In the genomic region with DNA sequence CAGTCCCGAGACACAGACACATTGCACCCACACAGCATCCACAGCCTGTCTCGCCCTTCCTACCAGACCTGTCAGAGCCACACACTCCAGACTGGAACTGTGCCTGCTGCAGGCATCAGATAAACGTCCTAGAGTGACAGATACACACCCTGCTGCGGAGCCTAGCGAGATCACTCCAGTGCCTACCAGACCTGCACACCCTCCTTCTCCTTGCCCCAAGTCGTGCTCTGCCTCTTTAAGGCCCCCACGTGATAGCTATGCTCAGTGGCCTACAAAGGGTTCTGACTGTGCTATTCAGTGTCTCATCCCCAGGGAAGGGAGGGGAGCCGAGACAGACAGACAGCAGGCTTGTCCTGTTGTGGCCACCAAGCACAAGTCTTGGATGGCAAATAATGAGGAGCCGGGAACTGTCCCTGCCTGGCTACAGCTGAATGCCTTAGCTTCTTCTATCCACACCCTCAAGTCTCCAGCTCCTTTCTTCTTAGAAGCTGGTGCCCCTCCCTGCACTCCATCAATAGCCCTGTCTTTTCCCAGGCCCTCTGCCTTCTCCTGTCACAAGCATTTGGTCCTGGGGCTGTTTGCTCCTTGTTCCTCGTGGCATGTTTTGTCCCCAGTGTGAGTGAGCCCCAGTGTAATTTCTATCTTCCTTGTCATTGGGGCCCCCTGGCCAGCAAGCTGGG, we compare ENCODE assay signal across 10 mouse cellular contexts. TPM values are rescaled to one million over a fixed set of nuclear protein-coding genes. Genes with fewer than 3 reads are reported as not detected.
DNase-seq lines count a peak whose midpoint lies in the region; ATAC-seq lines count a peak whose summit lies in the region.
"Had no signal": no experiment of that assay in that cellular context is flagged by ENCODE, and none has a peak within 500 bp of the region (broad histone marks: within the 10 kb centered on the region; RNA-seq: fewer than 3 reads in every experiment).

No protein-coding gene starts in this region.

- 25% methylated on average over 10 of the region's 10 CpGs for WGBS in heart, embryonic 10.5 days
- WGBS in hindbrain, embryonic 16.5 days: 16% methylated on average over 10 of the region's 10 CpGs
- 21% methylated on average over 10 of the region's 10 CpGs for WGBS in midbrain, embryonic 10.5 days

- H3K4me3 ChIP-seq in heart, embryonic 10.5 days: no peak overlapping the region
- no peak overlapping the region for H3K4me3 ChIP-seq in hindbrain, embryonic 16.5 days (ENCODE audit: low read length)
- H3K4me3 ChIP-seq in midbrain, embryonic 10.5 days: peak overlapping the region; percentile 18; the same call in 1 of the 2 replicates

- peak overlapping the region; percentile 60; the same call in 1 of the 2 replicates for H3K27ac ChIP-seq in heart, embryonic 10.5 days
- peak overlapping the region; percentile 65 for H3K27ac ChIP-seq in hindbrain, embryonic 16.5 days (ENCODE audit: low read depth, low read length)
- peak overlapping the region; percentile 81 for H3K27ac ChIP-seq in midbrain, embryonic 10.5 days (replicated peaks)
- H3K27ac ChIP-seq: macrophage had no signal

- intact Hi-C loops in heart, postnatal 10 days (cut with DNase I): loop anchor here (1.0 to 5.0 kb wide), 2 partner anchors 31 to 46 kb away; no protein-coding TSS in a partner anchor

- H3K9me3 ChIP-seq in heart, embryonic 10.5 days: no peaks in the 10 kb centered on the region
- H3K9me3 ChIP-seq in hindbrain, embryonic 16.5 days (ENCODE audit: control insufficient read depth, low read length): no peaks in the 10 kb centered on the region
- no peaks in the 10 kb centered on the region for H3K9me3 ChIP-seq in midbrain, embryonic 10.5 days (replicated peaks)

- H3K27me3 ChIP-seq in heart, embryonic 10.5 days (ENCODE audit: insufficient read depth, poor library complexity, severe bottlenecking): no peaks in the 10 kb centered on the region
- H3K27me3 ChIP-seq in hindbrain, embryonic 16.5 days (replicated peaks; ENCODE audit: control insufficient read depth, insufficient read depth, low read length): no peaks in the 10 kb centered on the region
- 0 out of 2 replicates have a peak, but pooled peaks cover 7% of the 10 kb centered on the region for H3K27me3 ChIP-seq in midbrain, embryonic 10.5 days (ENCODE audit: low read depth, poor library complexity, severe bottlenecking)

- peaks cover 88% of the 10 kb centered on the region for H3K36me3 ChIP-seq in heart, embryonic 10.5 days
- H3K36me3 ChIP-seq in hindbrain, embryonic 16.5 days (ENCODE audit: control insufficient read depth, insufficient read depth, low read length): peaks cover 12% of the 10 kb centered on the region; the same call in 1 of the 2 replicates
- peaks cover 80% of the 10 kb centered on the region for H3K36me3 ChIP-seq in midbrain, embryonic 10.5 days

- DNase-seq in heart, embryonic 10.5 days (ENCODE audit: low spot score): no peak
- DNase-seq in heart, postnatal 10 days: no peak
- DNase-seq in c-Kit-positive CD71-positive TER-119-positive erythroid progenitor cells, embryonic 14.5 days (ENCODE audit: low spot score): peak; percentile 69
- peak; percentile 51 for DNase-seq in midbrain, embryonic 10.5 days (ENCODE audit: low spot score)
- no peak for DNase-seq in kidney, adult 9 months
- no peak for DNase-seq in cerebellum, adult 11 months

- no peak overlapping the region for H3K4me2 ChIP-seq in hindbrain, embryonic 16.5 days (ENCODE audit: low read length)

- H3K9ac ChIP-seq in hindbrain, embryonic 16.5 days (ENCODE audit: low read depth, low read length): peak overlapping the region; percentile 24; the same call in 1 of the 2 replicates

- ATAC-seq in hindbrain, embryonic 16.5 days: peak; percentile 82
- ATAC-seq in monocyte, adult 5-6 weeks (replicated peaks; ENCODE audit: insufficient number of reproducible peaks, low FRiP score, low TSS enrichment, poor library complexity, severe bottlenecking): no peak

- peaks cover 39% of the 10 kb centered on the region for H3K4me1 ChIP-seq in heart, embryonic 10.5 days
- peaks cover 6% of the 10 kb centered on the region for H3K4me1 ChIP-seq in hindbrain, embryonic 16.5 days (ENCODE audit: control insufficient read depth, insufficient read depth, low read depth, low read length)
- peaks cover 43% of the 10 kb centered on the region for H3K4me1 ChIP-seq in midbrain, embryonic 10.5 days

RNA-seq across cellular contexts. Expression of gene Golt1a, which starts 41.6 kb away (rescaled TPM):
- polyA plus RNA-seq in heart, embryonic 10.5 days (2016; fragmentation: Nextera tagmentation; extraction: Ambion mirVana): 1.7 TPM in 1 of 2 replicates, not detected in the other
- not detected for total RNA-seq in heart, postnatal 10 days (2021)
- polyA plus RNA-seq in hindbrain, embryonic 16.5 days (2015; fragmentation: Nextera tagmentation; extraction: Ambion mirVana): not detected in 2 replicates
- polyA plus RNA-seq in midbrain, embryonic 10.5 days (2016; fragmentation: Nextera tagmentation; extraction: Ambion mirVana): not detected in 2 replicates
- total RNA-seq in monocyte, adult 5-6 weeks (2017): not detected in 3 replicates
- total RNA-seq: CH12.LX had no signal
- polyA plus RNA-seq: macrophage had no signal

RNA-seq across cellular contexts. Expression of gene Kiss1, which starts 53.7 kb away (rescaled TPM):
- not detected in 2 replicates for polyA plus RNA-seq in heart, embryonic 10.5 days (2016; fragmentation: Nextera tagmentation; extraction: Ambion mirVana)
- total RNA-seq in heart, postnatal 10 days (2021): not detected
- not detected in 2 replicates for polyA plus RNA-seq in hindbrain, embryonic 16.5 days (2015; fragmentation: Nextera tagmentation; extraction: Ambion mirVana)
- polyA plus RNA-seq in midbrain, embryonic 10.5 days (2016; fragmentation: Nextera tagmentation; extraction: Ambion mirVana): not detected in 2 replicates
- total RNA-seq in monocyte, adult 5-6 weeks (2017): not detected in 3 replicates
- total RNA-seq: CH12.LX had no signal
- polyA plus RNA-seq: macrophage had no signal

Comparison
In these comparisons a context has a peak if more than half of its experiments do, and no peak if none do; other contexts are left out.
1. DNase-seq: peak in c-Kit-positive CD71-positive TER-119-positive erythroid progenitor cells, embryonic 14.5 days (single experiment) and midbrain, embryonic 10.5 days (single experiment); none in heart, embryonic 10.5 days (single experiment), heart, postnatal 10 days (0 of 2), kidney, adult 9 months (single experiment) and cerebellum, adult 11 months (single experiment).
2. Peak in every context shown above with its lines, with median percentiles within 50 percentile points of each other: H3K27ac ChIP-seq.